Mouse (Mus musculus) neural tube, embryonic 10.5 days (tissue): ENCODE data around the gene Dnmbp.

ENCODE experiments used
- DNase-seq: peaks from one replicate; pipeline ENCODE4 v3.0.0-alpha.2; 2017; ENCODE audit warnings: low spot score; ENCODE audit errors: extremely low spot score

Dnmbp gene

DNA sequence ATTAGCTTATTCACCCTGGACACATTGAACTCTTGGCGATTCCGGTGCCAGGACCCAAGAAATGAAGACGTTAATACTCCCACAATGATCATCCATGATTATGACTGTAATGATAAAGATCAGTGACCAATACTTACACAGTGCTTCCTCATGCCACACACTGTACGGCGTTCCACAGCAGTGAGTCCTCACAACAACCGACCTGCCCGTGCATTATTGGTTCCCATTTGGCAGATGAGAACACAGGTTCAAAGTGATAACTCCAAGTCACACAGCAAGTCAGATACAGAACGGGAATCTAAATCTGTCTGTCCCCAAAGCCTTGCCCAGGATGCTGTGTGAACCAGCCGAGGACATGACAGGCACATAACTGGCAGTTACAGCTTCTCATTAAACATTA lies 25.0 kb downstream of the Dnmbp start:
- no peak for DNase-seq

DNA sequence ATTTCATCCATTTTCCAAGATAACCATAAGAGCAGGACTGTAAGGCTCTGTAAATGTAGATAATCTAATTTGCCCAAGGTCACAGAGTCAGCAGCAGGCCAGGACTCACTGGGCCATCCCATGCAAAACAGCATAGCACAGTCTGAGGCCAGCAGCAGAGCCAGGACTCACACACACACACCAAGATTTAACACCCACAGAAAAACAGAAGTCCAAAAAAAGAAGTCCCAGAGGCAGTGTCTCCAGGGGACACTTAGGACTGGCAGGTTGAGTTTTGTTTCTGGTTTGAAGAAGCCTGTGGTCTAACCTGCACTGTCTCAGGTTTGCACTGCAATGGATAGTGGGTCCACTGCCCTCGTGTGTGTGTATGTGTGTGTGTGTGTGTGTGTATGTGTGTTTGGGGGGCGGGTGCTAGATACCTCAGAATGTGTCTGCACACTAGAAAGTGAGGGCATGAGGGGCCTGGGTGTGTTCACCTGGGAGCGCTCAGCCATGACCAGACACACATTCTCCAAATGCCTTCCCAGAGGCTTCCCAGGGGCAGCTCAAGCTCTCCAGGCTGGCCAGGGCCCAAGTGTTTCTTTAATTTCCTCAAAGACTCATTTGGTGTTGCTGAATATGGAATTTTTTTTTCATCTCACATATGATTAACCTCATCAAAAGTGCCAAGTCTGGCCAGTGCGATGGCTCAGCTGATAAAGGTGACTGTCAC lies 27.1 kb downstream of the Dnmbp start:
- DNase-seq, result no peak

DNA sequence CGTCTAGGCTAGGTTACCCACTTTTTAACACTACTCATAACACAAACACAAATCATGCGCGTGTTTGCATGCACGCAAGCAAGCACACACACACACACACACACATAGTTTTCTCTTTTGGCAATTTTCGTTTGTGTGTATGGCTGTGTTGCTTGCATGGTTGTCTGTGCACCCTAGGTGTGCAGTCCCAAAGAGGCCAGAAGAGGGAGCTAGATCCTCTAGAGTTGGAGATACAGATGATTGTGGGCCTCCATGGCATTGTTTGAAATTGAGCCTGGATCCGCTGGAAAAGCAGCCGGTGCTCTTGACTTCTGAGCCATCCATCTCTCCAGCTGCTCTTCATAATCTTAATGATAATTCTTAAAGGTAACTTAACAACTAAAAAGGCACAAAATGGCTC lies 33.5 kb downstream of the Dnmbp start:
- DNase-seq, result no peak

DNA sequence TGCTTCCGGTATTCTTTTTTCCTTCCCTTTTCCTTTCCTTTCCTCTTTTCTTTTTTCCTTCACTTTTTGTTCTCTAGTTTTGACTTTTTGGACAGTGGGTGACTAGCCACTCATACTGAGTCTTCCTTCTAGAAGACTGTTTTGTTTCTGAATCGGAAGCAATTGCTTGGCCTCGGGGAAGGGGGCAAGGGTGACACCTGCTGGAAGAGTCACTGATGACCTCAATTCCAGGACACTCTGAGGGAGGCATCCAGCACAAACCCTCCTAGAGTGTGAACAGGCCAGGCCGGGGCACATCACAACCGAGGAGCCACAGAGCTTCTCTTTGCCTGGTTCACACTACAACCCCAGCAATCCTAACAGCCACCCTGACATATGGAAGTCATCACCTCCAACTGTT lies 34.0 kb downstream of the Dnmbp start:
- no peak for DNase-seq

DNA sequence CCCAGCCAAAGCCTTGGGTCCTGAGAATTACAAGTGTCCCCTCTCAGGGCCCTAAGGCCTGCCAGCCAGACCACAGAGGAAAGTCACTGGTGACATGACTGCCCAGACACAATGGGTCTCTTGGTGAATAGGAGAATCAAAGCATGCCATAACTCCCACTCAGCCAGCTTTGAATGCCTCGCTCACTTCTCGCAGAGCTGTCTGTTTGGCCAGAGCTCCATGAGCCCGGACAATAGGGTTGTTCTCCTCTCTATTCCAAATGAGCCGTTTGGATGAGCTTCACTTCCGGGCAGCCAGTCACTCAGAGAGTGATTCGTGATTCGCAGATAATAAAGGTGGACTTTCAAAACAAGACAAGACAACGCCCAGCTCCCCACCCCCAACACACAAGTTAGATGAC lies 34.9 kb downstream of the Dnmbp start:
- no peak for DNase-seq

DNA sequence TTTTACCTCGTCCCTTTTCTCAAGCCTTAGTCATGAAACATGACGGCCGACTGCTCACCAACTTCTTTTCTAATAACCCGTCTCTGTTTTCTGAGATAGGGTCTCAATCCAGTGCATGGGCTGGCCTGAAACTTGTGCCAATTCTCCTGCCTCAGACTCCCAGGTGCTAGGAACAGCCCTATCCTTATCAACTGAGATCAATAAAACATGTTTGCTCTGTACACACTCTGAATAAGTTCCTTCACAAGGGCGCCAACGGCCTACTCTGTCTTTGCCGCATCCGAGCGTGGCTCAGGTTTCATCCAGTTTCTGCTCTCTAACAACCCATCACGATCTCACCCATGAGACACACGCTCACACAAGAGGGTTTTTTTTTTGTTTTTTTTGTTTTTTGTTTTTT lies 35.7 kb downstream of the Dnmbp start:
- DNase-seq, result no peak

DNA sequence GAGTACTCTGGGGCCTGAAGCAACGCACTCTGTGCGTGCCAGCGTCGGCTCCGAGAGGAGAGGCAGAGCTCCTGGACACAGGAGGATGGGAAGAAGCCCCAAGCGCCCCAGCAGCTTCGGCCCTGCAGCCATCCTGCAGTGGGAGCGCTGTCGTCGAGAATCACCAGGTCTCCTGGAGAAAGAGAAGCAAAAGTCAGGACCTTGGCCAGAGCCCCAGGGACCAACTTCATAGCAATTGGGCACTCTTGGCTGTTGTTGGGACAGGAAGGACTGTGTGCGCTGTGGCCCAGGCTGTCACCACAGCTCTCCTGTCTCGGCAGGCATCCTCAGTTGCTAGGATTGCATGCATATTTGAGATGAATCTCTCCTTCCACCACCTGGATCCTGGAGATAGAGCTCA lies 37.1 kb downstream of the Dnmbp start:
- DNase-seq, result no peak

DNA sequence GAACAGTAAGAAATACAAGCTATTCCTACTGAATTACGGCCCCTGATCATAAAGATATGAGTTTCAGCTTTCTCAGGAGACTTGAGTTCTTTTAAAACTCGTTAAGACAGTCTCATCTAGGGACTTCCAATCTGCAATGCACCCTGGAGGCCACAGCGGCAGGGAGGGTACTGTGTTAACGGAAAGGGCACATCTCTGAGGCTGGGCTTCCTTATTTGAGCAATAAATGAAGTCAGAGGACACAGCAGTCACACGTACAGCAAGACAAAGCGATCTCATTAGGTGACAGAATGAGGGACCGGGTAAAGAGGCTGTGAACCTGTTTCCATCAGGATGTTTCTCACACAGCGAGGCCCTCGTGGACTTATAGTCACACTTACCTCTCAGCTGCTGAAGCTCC lies 39.3 kb downstream of the Dnmbp start:
- no peak for DNase-seq

DNA sequence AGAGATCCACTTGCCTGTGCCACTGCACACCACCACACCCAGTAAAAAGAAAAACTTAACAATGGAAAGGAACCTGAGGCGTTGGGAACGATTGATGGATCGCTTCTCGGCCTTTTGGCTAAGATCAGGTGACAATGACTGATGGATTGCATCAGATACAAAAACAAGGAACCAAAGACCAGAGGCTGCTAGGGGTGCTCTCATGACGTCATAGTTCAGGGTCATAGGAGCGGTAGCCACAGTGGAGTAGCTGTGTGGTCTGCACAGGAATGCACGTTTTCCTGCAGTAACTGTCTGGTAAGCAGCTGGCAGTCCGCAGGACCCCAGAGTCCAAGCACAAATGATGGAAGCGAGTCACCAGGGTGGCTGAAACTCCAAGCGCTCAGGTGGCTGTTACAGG lies 41.4 kb downstream of the Dnmbp start:
- DNase-seq, result no peak

DNA sequence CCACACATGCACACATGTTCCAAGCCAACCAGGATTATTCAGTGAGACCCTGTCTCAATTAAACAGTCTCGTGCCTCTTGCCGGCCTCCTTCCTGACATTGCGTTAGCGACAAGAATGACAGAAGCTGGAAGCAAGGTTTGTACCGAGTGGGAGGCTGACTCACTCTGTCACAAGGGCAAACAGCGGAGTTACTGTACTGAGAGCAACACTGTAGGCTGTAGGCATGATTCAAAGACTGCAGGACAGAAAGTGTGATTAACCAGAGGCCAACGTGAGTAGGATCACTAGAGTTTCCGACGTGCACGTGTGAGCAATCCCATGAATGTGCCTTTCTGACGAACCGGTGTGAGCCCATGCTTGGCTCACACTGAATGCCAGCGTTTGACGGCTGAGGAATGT lies 43.5 kb downstream of the Dnmbp start:
- no peak for DNase-seq

DNA sequence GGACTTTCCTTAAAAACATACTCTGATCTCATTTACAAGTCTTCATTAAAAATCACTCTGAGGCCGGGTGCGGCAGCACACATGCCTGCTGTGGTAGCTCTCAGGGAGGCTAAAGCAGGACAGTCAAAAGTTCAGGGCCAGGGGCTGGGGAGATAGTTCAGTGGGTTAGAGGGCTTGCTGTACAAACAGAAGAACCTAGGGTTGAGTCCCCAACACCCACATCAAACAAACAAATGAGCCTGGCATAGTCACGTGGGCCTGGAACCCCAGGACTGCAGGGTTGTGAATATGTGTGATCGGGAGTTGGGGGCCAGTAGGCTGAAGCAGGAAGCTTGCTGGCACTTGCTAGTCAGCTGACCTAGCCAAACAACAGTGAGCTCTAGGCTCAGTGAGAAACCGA lies 44.0 kb downstream of the Dnmbp start:
- no peak for DNase-seq

DNA sequence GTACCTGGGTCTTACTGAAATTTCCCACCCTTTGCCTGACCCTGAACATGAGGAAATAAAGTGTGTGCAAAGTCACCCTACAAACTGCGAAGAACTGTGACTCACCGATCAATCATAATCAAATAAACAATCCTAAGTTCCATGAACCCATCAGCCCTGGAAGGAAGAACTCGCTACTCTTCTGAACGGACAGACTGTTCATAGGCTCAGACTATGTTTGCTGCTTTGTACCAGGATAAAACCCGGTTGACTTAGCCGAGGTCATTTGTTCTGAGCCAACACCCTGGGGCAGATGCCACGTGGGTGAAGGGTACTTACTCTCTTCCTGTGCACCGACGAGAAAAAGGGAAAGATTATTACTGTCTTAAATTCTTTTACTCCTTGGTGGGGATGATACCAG lies 45.2 kb downstream of the Dnmbp start:
- no peak for DNase-seq

DNA sequence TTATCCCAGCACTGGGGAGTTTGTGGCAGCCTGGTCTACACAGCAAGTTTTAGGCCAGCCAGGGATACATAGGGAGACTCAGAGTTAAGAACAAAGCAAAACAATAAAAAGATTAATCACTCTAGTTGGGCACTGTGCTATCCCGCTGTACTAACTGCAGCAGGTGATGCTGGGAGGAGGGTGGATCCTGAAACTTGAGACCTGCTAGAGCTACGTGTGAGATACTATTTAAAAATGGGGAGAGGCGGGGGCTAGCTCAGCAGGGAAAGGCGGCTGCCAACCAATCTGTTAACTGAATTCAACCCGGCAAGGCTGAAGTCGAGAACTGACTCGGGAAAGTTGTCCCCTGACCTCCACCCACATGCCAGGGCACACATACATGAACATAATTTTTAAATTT lies 45.9 kb downstream of the Dnmbp start:
- DNase-seq, result peak; percentile 31

DNA sequence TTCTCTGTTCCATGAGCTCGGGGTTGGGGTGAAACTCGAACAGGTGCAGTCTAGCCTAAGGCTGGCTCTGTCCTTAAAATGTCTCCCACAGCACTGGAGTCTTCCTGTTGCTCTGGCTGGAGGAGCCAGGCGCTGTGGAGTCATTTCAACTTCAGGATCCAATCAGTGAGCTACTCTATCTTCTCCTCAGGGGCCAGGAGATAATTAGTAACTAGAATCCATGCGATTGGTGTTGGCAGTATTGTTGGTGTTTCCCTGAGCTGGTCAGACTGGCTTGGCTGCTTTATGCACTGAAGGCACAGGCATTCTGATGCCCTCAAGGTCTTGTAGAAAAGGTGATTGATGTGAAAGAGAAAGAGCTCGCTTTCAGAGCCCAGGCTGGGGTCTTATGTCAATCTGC lies 49.5 kb downstream of the Dnmbp start:
- no peak for DNase-seq

DNA sequence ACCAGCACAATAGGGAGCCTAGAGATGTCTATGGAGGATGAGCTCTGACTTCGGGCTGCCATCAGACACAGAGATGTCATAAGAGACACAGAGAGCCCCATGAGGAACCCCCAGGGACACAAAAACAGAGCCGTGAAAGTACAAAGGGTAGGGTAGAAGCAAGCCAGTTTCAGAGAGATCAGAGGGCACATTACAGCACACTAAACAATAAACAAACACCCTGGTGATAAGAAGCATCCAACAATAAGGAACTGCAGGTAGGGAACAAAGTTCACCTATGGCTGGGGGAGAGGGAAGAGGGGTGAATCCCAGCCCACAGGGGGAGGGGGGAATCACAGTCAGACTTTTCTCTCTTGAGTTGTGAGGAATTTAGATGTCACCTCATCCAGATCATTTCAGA lies 52.3 kb downstream of the Dnmbp start:
- DNase-seq, result no peak

DNA sequence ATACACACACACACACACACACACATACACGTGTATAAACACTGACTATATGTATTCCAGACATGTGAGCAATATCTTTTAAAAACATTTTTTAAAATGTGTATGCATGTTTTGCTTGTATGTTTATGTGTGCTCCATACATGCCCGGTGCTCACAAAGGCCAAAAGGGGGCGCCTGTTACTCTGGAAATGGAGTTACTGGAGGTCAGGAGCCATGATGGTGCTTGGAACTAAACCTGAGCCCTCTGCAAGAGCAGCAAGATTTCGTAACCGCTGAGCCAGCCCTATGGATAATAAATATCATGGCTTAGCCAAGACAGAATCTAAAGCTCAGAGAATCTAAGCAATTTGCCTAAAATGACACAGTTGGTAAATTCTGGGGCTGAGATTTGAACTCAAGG lies 52.7 kb downstream of the Dnmbp start:
- no peak for DNase-seq

DNA sequence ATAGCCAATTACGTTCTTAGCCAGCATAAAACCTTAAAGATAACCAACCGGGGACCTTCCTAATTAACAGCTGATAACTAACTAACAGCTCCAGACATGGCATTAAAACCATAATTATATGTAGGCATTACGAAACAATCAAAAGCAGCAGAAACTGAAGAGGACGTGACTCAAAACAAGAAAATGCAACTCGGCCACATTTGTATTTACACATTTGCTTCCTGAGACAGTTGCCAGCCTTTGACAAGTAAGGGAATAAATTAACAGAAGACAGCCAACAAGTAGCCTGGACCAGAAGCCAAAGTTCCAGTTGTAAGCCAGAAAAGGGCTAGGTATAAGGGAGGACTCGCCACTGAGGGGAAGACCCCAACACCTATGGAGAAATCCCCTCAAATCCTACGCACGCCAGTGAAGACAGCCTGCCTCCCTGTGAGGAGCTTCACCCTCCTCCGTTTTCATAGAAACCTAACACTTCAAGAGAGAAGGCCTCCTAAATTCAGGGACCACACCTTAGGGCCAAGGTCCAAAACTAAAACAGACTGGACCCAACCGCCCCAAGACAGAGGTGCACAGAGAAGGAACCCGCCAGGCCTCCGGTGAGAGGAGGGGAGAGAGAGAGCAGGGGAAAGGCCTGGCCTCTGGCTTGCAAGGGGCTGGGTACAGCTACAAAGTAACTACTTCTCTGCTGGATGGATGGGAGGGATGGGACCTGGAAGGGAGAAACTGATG lies 53.5 kb downstream of the Dnmbp start:
- DNase-seq, result no peak

DNA sequence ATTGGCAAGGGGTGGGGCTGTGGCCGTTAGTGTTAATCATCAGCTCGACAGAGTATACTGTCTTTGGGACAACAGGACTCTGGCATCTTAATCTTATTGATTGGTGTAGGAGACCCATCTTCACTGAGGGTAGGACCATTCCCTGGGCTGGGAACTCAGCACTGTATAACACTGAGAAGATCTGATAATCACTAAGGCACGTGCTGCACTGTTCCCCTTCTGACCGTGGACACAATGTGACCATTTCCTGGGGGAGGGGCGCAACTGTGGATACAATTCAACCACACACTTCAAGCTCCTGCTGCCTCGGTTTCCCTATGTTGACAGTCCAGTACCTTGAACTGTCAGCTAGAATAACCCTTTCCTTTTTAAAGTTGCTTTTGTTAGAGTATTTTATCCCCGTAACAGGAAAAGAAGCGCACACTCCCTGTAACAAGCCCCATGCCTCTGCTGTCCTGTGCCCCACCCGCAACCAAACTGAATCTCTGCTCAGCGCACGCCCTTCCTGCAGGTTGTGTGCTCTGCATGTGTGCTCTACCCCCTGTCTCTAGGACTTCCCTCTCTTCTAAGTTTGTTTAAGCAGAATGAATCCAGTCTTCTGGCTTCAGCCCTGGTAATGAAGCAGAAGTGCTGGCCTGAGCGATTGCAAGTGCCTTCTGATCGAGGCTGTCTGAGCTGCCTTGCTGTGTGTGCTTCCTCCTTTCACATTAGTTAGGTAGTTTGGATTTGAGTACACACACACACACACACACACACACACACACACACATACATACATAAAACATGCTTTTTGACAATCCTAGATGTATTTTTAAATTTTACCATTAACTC lies 55.1 kb downstream of the Dnmbp start:
- no peak for DNase-seq

DNA sequence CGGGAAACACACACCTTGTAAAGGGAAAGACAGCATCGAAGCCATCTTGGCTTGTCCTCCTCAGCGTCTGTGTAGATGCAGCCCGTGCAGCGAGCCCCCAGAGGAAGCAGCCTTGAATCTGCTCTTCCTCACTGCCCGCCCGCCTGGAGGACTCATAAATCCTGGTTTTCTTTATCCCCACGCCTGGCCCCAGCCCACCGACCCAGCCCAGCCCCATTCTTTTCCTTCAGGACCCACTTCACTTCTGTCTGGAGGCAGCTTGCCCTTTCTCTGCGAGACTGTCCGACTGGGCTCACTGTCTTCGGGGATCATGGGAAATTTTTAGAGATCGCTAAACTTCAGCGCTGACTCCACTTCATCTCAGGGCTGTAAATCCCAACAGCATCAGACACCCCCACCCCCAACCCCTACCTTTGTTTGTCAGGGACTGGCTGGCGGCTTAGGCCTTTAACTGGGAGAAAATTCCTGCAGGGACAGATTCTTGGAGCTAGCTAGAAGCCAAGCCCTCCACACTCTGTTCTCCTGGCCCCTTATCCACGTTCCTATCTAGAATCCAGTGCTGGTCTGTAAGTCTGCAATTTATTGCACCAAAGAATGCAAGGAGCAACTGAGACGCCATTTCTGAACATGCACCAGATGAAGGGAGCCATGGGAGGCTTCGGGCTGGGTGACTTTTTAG lies 57.0 kb downstream of the Dnmbp start:
- peak; percentile 72 for DNase-seq

DNA sequence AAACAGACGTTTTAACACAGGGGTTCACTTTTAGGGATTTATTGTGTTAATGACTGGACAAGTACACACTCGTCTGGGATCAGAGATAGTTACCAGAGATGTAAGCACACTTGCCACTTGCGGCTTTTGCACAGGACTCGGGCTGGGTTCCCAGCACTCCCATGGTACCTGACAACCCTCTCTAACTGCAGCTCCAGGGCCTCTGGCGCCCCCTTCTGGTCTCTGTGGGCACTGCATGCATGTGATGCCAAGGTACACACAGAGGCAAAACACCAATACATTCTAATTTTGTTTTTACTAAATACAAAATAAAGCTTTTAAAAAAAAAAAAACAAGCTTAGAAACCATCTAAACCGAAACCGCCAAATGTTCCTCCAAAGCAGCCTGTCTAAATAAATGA lies 58.4 kb downstream of the Dnmbp start:
- no peak for DNase-seq

DNA sequence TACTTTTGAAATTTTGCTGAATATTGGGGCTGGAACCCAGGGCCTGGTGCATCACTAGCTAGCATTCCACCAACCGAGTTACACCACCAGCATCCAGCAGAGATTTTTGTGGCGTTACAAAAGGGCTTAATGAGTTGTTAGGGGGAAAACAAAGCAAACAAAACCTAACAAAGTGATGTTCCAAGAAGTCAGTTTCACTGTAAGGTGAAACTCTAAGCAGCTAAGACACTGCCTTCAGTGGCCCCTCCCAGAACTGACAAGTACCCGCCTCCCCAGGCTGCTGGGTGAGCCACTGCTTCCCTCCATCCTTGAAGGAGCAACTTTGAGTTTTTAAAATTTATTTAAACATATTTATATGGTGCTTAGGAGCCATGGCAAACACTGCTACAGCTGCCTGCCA lies 59.6 kb downstream of the Dnmbp start:
- DNase-seq, result no peak
